In the genomic region with DNA sequence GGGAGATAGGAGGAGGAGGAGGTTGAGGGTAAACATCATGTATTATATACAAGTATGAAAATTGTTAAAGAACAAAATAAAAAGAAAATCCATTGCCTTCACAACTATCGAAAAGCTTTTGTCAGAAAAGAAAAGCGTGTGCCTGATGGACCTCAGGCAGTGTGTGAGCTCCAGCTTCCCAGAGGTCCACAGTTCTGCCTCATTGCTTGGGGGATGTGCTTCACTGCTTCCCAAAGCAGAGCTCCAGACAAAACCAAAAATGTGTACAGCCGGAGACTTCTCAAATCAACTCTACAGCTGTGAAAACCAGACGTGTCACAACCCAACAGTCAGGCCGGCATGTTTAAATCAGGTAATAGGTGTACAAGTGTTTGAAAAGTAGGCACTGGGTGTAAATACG, we compare ENCODE assay signal across 32 mouse cellular contexts. TPM values are rescaled to one million over a fixed set of nuclear protein-coding genes. Genes with fewer than 3 reads are reported as not detected.
"Had no signal": no experiment of that assay in that cellular context is flagged by ENCODE, and none has a peak within 500 bp of the region (broad histone marks: within the 10 kb centered on the region; RNA-seq: fewer than 3 reads in every experiment).

No protein-coding gene starts in this region.

- H3K4me3 ChIP-seq: embryonic facial prominence, embryonic 10.5 days; embryonic facial prominence, embryonic 12.5 days; embryonic facial prominence, embryonic 13.5 days; embryonic facial prominence, embryonic 15.5 days; erythroblast, embryonic 14.5 days; forebrain, embryonic 10.5 days; forebrain, embryonic 12.5 days; forebrain, embryonic 13.5 days; forebrain, embryonic 15.5 days; gastrocnemius, adult 2 months had no signal

- H3K4me2 ChIP-seq: embryonic facial prominence, embryonic 12.5 days; embryonic facial prominence, embryonic 13.5 days; embryonic facial prominence, embryonic 15.5 days; forebrain, embryonic 12.5 days; forebrain, embryonic 13.5 days; forebrain, embryonic 15.5 days had no signal

- DNase-seq: cerebellum, adult 18-20 months; cerebellum, adult 2 months; cerebellum, adult 8-10 months; cerebellum, adult 9-10 months; cerebellum, adult 9-11 months; cerebellum, postnatal 10 days; cerebellum, postnatal 14 days; cerebellum, postnatal 25 days; cerebellum, postnatal 36 days; embryo, embryonic 11 days; forebrain, postnatal 0 days; gastrocnemius, adult 2 months; gastrocnemius, postnatal 10 days; gastrocnemius, postnatal 14 days; gastrocnemius, postnatal 25 days; gastrocnemius, postnatal 36 days; heart, adult 11 months had no signal

- H3K36me3 ChIP-seq: embryonic facial prominence, embryonic 10.5 days; embryonic facial prominence, embryonic 12.5 days; embryonic facial prominence, embryonic 13.5 days; embryonic facial prominence, embryonic 15.5 days; forebrain, embryonic 10.5 days; forebrain, embryonic 12.5 days; forebrain, embryonic 15.5 days had no signal

- ATAC-seq: forebrain, embryonic 13.5 days; forebrain, embryonic 14.5 days; forebrain, embryonic 15.5 days; forebrain, embryonic 16.5 days; forebrain, postnatal 0 days had no signal

- H3K27me3 ChIP-seq: embryonic facial prominence, embryonic 12.5 days; embryonic facial prominence, embryonic 13.5 days; embryonic facial prominence, embryonic 15.5 days; forebrain, embryonic 12.5 days; forebrain, embryonic 13.5 days; forebrain, embryonic 15.5 days had no signal

- H3K9me3 ChIP-seq: embryonic facial prominence, embryonic 10.5 days; embryonic facial prominence, embryonic 12.5 days; embryonic facial prominence, embryonic 13.5 days; embryonic facial prominence, embryonic 15.5 days; forebrain, embryonic 10.5 days; forebrain, embryonic 12.5 days; forebrain, embryonic 13.5 days; forebrain, embryonic 15.5 days had no signal

- H3K27ac ChIP-seq: embryonic facial prominence, embryonic 10.5 days; embryonic facial prominence, embryonic 12.5 days; embryonic facial prominence, embryonic 13.5 days; embryonic facial prominence, embryonic 15.5 days; forebrain, embryonic 10.5 days; forebrain, embryonic 12.5 days; forebrain, embryonic 13.5 days; forebrain, embryonic 15.5 days; gastrocnemius, adult 2 months had no signal

- H3K4me1 ChIP-seq: embryonic facial prominence, embryonic 12.5 days; embryonic facial prominence, embryonic 13.5 days; embryonic facial prominence, embryonic 15.5 days; forebrain, embryonic 12.5 days; forebrain, embryonic 13.5 days; forebrain, embryonic 15.5 days had no signal

- H3K9ac ChIP-seq: embryonic facial prominence, embryonic 12.5 days; embryonic facial prominence, embryonic 13.5 days; embryonic facial prominence, embryonic 15.5 days; forebrain, embryonic 12.5 days; forebrain, embryonic 13.5 days; forebrain, embryonic 15.5 days; forebrain, postnatal 0 days had no signal

RNA-seq across cellular contexts. Expression of a gene that starts 38.7 kb away (rescaled TPM):
- polyA plus RNA-seq: cerebellum, adult 2 months; cortical plate, adult 2 months; erythroblast, embryonic 14.5 days; forebrain, embryonic 10.5 days; forebrain, embryonic 11.5 days; forebrain, embryonic 12.5 days; forebrain, embryonic 13.5 days; forebrain, embryonic 14.5 days; forebrain, embryonic 15.5 days; forebrain, embryonic 16.5 days; forebrain, postnatal 0 days; frontal cortex, adult 2 months; gonadal fat pad, adult 2 months had no signal
